Mouse (Mus musculus) forebrain, embryonic 10.5 days (tissue): ENCODE measurements around the gene Mtmr3. TPM values are rescaled to one million over a fixed set of nuclear protein-coding genes. Genes with fewer than 3 reads are reported as not detected.

Experiments used
- DNase-seq: peaks from one replicate; pipeline ENCODE4 v3.0.0-alpha.2; 2017; ENCODE audit warnings: low spot score; ENCODE audit errors: extremely low spot score
- H3K27ac ChIP-seq: fragments of 300-500 bp; sonication (generic); 2 replicates; pipeline ENCODE4 v1.5.1; 2016; ENCODE audit warnings: mild to moderate bottlenecking
- H3K27me3 ChIP-seq: fragments of 300-500 bp; sonication (generic); 2 replicates; pipeline ENCODE4 v1.6.1; 2016; ENCODE audit warnings: mild to moderate bottlenecking; ENCODE audit not compliant: poor library complexity, severe bottlenecking
- H3K36me3 ChIP-seq: fragments of 300-500 bp; sonication (generic); replicated peaks from 2 replicates; pipeline ENCODE4 v1.6.1; 2016; ENCODE audit warnings: mild to moderate bottlenecking, moderate library complexity
- H3K4me1 ChIP-seq: fragments of 300-500 bp; sonication (generic); 2 replicates; pipeline ENCODE4 v1.6.1; 2016
- H3K4me3 ChIP-seq: fragments of 300-500 bp; sonication (generic); 2 replicates; pipeline ENCODE4 v1.5.1; 2016; ENCODE audit warnings: mild to moderate bottlenecking, moderate library complexity
- H3K9me3 ChIP-seq: fragments of 300-500 bp; sonication (generic); 2 replicates; pipeline ENCODE4 v1.6.1; 2016; ENCODE audit warnings: mild to moderate bottlenecking, moderate library complexity
- WGBS: fragments of 180-500 bp; shearing (Covaris S2); methylation state at CpG from one replicate; pipeline ENCODE4 v1.1.7; 2016; 5-methylcytosine and 5-hydroxymethylcytosine counted together
- polyA plus RNA-seq: library from polyadenylated mRNA; unstranded; fragments of >200 nt; fragmentation: Nextera tagmentation; extraction: Ambion mirVana; gene quantifications from 2 replicates; pipeline ENCODE4 v1.2.1, GENCODE M21; 2016

The Mtmr3 gene
- polyA plus RNA-seq, 1 experiment from 2014 or later, result 29.4 TPM

DNA sequence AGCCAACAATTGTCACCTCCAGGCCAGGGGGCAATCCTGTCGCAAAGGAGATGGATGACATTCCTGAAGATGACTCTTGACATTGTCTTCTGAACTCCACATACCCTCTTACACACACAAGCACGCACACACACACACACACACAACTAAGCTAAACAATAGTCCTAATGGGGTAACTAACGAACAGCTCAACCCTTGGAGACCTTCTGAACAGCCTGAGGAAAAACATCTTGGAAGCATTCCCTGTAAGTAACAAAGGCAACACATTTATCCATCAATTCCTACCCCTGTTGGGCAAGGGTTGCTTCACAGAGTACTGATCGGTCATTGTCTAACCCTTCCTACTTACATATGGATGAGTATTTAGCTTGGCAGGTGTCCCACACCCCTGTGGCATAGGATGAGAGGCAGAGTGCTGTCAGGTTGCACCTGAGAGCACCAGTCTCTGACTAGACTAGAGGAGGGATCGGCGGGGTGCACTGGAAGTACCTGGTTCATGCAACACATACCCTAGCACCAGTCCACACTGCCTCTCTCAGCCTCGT is 27.9 kb upstream of the Mtmr3 start:
- H3K4me3 ChIP-seq, result no peak overlapping the region
- H3K9me3 ChIP-seq, result no peaks in the 10 kb centered on the region
- no peaks in the 10 kb centered on the region for H3K36me3 ChIP-seq
- 82% methylated on average over 7 of the region's 7 CpGs for WGBS
- H3K27ac ChIP-seq, result no peak overlapping the region
- no peaks in the 10 kb centered on the region for H3K27me3 ChIP-seq
- H3K4me1 ChIP-seq, result 0 out of 2 replicates have a peak, but pooled peaks cover 7% of the 10 kb centered on the region
- no peak for DNase-seq

DNA sequence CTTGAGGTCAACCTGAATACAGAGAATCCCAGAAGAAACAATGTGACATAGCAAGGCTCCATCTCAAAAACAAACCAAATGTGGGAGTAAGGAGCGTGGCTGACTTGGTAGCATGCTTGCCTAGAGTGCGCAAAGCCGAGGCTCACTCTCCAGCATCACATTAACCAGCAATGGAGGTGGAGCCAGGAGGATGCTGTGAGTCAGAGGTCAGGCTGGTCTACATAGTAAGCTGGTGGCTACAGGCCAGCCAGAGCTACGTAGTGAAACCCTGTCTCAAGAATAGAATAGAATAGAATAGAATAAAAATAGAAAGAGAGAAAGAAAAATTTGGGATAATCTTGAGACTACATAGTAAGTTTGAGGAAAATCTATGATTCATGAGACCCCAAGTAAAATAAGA is 27.2 kb upstream of the Mtmr3 start:
- 83% methylated on average over 4 of the region's 4 CpGs for WGBS
- Histone ChIP-seq H3K27ac (no peak overlapping the region), H3K4me3 (no peak overlapping the region), H3K27me3 (no peaks in the 10 kb centered on the region), H3K4me1 (0 out of 2 replicates have a peak, but pooled peaks cover 7% of the 10 kb centered on the region), H3K9me3 (no peaks in the 10 kb centered on the region), H3K36me3 (no peaks in the 10 kb centered on the region)
- DNase-seq, result no peak

DNA sequence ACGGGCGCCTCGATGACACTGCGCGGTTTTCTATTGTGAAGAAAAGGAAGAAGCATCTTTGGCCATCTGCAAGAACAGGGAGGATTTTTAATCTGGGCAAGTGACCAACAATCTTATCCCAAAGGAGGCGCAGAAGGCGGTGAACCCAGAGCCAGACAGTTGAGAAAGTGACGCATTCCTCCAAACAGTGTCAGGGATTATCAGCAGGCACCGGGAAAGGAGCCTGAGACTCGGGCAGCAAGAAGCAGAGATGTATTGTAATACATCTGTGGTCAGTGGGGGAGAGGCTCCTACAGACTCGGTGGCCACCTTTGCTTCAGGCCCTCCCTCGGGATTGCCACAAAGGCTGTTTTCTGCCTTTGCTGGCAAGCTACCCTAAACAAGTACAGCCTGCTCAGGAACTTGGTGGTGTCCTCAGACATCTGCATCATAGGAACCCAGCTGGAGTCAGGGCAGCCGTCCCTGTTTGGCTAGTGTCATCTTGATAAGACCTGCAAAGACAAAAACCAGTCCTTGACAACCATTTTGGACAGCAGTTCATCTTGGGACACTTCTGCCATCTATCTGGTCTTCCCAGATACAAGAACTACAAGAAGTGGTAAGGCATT is 25.9 kb upstream of the Mtmr3 start:
- Histone ChIP-seq H3K27me3 (no peaks in the 10 kb centered on the region), H3K9me3 (no peaks in the 10 kb centered on the region), H3K4me1 (0 out of 2 replicates have a peak, but pooled peaks cover 7% of the 10 kb centered on the region), H3K4me3 (no peak overlapping the region), H3K27ac (no peak overlapping the region), H3K36me3 (no peaks in the 10 kb centered on the region)
- DNase-seq, result no peak
- 62% methylated on average over 13 of the region's 13 CpGs for WGBS

DNA sequence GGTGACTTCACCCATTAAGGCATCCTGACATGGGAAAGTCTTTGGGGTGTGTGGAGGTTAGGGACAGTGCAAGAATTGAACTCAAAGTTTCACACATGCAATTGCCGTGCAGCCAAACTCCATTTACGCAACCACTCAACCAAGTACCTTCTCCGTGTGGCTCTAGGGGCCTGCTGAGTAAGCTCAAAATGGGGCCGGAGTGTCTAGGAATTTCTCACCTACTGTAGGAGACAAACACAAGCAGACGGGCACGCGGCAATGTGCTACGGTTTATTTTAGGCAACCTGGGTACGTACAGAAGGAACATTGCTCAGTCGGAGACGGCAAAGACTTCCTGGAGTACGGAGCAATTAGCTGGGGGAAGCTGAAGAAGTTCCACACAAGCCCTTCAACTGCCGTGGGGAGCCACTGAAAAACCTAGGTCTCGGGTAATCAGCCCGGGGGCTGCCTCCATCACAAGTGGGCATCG is 25.4 kb upstream of the Mtmr3 start, which contains the start of gene Gm11032:
Gene Gm11032 (plus strand): TSS at position 51 of the 469 bp plus-strand sequence.
- 86% methylated on average over 16 of the region's 16 CpGs for WGBS
- no peak for DNase-seq
- 0 out of 2 replicates have a peak, but pooled peaks cover 7% of the 10 kb centered on the region for H3K4me1 ChIP-seq

DNA sequence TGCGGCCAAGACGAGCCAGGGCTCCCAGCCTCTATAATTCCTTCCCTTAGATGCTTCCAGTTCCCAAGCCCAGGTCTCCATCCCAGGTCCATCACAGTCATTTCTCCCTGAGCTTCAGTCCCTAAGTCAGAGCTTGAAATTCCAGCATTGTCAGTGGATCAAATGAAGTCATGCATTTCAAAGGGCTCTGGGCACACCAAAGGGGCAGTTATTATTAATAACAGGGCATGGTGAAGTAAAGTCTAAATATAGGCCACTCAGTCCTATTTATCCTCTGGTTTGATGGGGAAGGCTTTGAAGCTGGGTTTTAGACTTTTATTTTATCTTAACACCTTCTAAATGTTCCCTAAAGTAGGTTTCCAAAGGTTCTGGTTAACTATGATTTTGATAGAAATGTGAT is 17.2 kb upstream of the Mtmr3 start:
- Histone ChIP-seq H3K36me3 (no peaks in the 10 kb centered on the region), H3K4me3 (no peak overlapping the region), H3K4me1 (no peaks in the 10 kb centered on the region), H3K27ac (no peak overlapping the region), H3K9me3 (no peaks in the 10 kb centered on the region), H3K27me3 (no peaks in the 10 kb centered on the region)
- no peak for DNase-seq
- 74% methylated on average over 2 of the region's 2 CpGs for WGBS

More for the DNA sequence above, 25.4 kb upstream of the Mtmr3 start, which contains the start of gene Gm11032:
- Histone ChIP-seq H3K9me3 (no peaks in the 10 kb centered on the region), H3K4me3 (no peak within 1 kb of the TSS), H3K27ac (no peak within 1 kb of the TSS), H3K36me3 (no peaks in the 10 kb centered on the region), H3K27me3 (no peaks in the 10 kb centered on the region)

GRCm38 (mm10) chr11:4606541-4606940 is 11.9 kb upstream of the Mtmr3 start:
- Histone ChIP-seq H3K36me3 (no peaks in the 10 kb centered on the region), H3K4me3 (no peak overlapping the region), H3K4me1 (peaks cover 16% of the 10 kb centered on the region), H3K27me3 (no peaks in the 10 kb centered on the region), H3K9me3 (no peaks in the 10 kb centered on the region), H3K27ac (no peak overlapping the region)
- WGBS, result 84% methylated on average over 1 of the region's 1 CpGs
- DNase-seq, result no peak

DNA sequence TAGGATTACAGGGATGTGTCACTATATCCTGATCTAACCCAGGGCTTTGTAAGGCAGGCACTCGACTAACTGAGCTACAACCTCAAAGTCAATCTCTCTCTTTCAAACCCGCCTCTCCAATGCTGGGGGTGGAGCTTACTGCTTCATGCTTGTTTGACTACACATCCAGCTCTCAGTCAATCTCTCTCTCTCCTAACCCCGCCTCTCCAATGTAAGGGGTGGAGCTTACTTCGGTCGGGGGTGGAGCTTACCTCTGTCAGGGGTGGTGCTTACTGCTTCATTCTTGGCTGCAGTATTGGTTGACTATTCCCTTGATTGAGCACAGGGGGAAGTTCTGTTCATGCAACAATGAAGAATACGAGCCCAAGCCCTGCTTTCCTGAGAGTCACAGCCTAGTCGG is 10.8 kb upstream of the Mtmr3 start:
- H3K4me3 ChIP-seq, result no peak overlapping the region
- H3K36me3 ChIP-seq, result no peaks in the 10 kb centered on the region
- H3K9me3 ChIP-seq, result no peaks in the 10 kb centered on the region
- H3K4me1 ChIP-seq, result peaks cover 16% of the 10 kb centered on the region
- WGBS, result 60% methylated on average over 7 of the region's 7 CpGs
- H3K27me3 ChIP-seq, result no peaks in the 10 kb centered on the region
- DNase-seq, result no peak
- no peak overlapping the region for H3K27ac ChIP-seq

DNA sequence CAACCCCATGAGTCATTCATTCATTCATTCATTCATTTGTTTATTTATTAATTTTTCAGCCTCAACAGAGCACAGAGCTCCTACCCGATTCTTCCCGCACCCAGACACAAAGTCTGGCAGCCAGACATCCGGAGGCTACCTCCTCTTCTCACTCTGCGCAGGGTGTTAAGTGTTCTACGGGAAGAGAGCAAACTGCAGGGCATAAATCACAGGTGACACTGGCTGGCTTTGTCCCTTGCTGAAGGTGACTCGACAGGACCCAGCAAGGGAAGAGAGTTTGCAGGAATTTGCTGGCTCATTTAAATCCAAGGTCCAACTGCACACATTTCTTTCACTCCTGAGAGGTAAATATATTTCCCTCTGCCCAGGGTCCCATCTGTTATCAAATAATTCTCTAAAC is 9.8 kb upstream of the Mtmr3 start:
- Histone ChIP-seq H3K9me3 (no peaks in the 10 kb centered on the region), H3K36me3 (no peaks in the 10 kb centered on the region), H3K4me3 (no peak overlapping the region), H3K4me1 (peaks cover 16% of the 10 kb centered on the region), H3K27ac (no peak overlapping the region), H3K27me3 (no peaks in the 10 kb centered on the region)
- DNase-seq, result no peak
- 80% methylated on average over 6 of the region's 6 CpGs for WGBS

- Histone ChIP-seq H3K4me3 (no peak overlapping the region), H3K9me3 (no peaks in the 10 kb centered on the region), H3K27me3 (no peaks in the 10 kb centered on the region), H3K36me3 (no peaks in the 10 kb centered on the region), H3K4me1 (peaks cover 16% of the 10 kb centered on the region), H3K27ac (peak overlapping the region; percentile 44; the same call in 1 of the 2 replicates)
- DNase-seq, result no peak
- 53% methylated on average over 12 of the region's 12 CpGs for WGBS
Measured at GRCm38 (mm10) chr11:4602691-4603441, 8.2 kb upstream of the Mtmr3 start.

GRCm38 (mm10) chr11:4601890-4602289 is 7.2 kb upstream of the Mtmr3 start:
- Histone ChIP-seq H3K36me3 (no peaks in the 10 kb centered on the region), H3K27ac (no peak overlapping the region), H3K4me3 (no peak overlapping the region), H3K27me3 (no peaks in the 10 kb centered on the region), H3K4me1 (peaks cover 16% of the 10 kb centered on the region), H3K9me3 (no peaks in the 10 kb centered on the region)
- DNase-seq, result no peak
- WGBS, result 83% methylated on average over 5 of the region's 5 CpGs

DNA sequence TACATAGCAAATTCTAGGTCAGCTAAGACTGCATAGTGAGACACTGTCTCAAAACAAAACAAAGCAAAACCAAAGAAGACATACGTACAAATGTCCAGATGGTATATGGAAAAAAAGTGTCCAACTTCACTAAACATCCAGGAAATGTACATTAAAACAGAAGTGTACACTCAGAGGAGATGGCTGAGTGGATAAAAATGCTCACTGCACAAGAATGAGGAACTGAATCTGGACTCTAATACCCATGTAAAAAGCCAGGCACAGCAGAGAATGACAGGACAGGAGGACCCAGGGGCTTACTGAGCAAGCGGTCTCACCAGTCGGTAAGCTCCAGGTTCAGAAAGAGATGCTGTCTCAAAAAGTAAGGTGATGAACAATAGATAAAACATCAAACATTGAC is 5.3 kb upstream of the Mtmr3 start:
- peaks cover 20% of the 10 kb centered on the region for H3K4me1 ChIP-seq
- no peaks in the 10 kb centered on the region for H3K9me3 ChIP-seq
- H3K36me3 ChIP-seq, result no peaks in the 10 kb centered on the region
- H3K4me3 ChIP-seq, result no peak overlapping the region
- WGBS, result 96% methylated on average over 3 of the region's 3 CpGs
- H3K27ac ChIP-seq, result no peak overlapping the region
- H3K27me3 ChIP-seq, result no peaks in the 10 kb centered on the region
- no peak for DNase-seq

DNA sequence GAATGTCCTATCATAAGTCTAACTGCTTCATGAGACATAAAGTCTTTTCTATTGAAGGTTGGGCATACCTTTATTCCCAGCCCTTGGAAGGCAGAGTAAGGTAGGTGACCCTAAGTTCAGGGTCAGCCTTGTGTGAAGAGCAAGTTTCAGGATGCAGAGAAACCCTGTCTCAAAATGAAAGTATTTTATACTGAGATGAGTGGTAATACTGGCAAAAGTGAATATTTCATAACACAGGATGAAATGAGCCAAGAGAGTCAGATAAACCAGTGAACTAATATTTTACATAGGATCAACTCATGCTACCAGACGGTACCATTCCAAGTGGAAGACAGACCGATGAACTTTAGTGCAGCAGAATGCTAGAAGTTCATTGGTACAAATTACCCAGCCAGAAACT is 3.7 kb upstream of the Mtmr3 start:
- Histone ChIP-seq H3K27me3 (no peaks in the 10 kb centered on the region), H3K9me3 (no peaks in the 10 kb centered on the region), H3K36me3 (no peaks in the 10 kb centered on the region), H3K4me3 (no peak overlapping the region), H3K27ac (no peak overlapping the region), H3K4me1 (peaks cover 22% of the 10 kb centered on the region)
- WGBS, result 94% methylated on average over 2 of the region's 2 CpGs
- no peak for DNase-seq
